Comparison of ENCODE assay signal across 9 mouse cellular contexts in the genomic region with DNA sequence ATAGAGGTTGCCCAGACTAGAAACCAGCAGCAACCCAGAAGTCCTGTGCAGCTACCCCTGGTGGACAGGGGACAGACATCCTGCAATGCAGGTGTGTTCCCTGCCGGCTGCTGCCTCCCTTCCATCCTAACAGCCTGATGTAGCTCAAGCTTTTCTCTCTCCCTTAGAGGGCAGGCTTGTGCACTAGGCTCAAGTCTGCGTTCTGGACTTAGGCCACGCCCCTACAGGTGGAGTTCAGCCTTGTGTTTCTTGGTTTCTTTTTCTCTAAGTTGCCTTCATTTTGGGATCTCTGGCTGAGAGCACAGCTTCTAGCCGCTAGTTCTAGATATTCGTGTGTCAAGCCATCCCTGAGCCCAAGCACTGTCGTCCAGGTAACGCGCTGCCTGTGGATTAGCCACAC. TPM values are rescaled to one million over a fixed set of nuclear protein-coding genes. Genes with fewer than 3 reads are reported as not detected.
DNase-seq lines count a peak whose midpoint lies in the region; ATAC-seq and TF ChIP-seq lines count a peak whose summit lies in the region.
"Had no signal": no experiment of that assay in that cellular context is flagged by ENCODE, and none has a peak within 500 bp of the region (broad histone marks: within the 10 kb centered on the region; RNA-seq: fewer than 3 reads in every experiment).

No protein-coding gene starts in this region.

- no peaks in the 10 kb centered on the region for H3K27me3 ChIP-seq in lung, postnatal 0 days (replicated peaks; ENCODE audit: insufficient read depth, low read length)
- no peaks in the 10 kb centered on the region for H3K27me3 ChIP-seq in forebrain, embryonic 11.5 days (ENCODE audit: control insufficient read depth, insufficient read depth, low read length)

- intact Hi-C loops in left cerebral cortex, postnatal 14 days (cut with DNase I): no loop called here

- no peak for TF ChIP-seq EP300 in lung, postnatal 0 days (IDR thresholded peaks at IDR 0.05)

- peak; percentile 70 for TF ChIP-seq CTCF in lung, postnatal 0 days (IDR thresholded peaks at IDR 0.05)

- no peaks in the 10 kb centered on the region; the same call in 1 of the 2 replicates for H3K4me1 ChIP-seq in lung, postnatal 0 days (ENCODE audit: insufficient read depth, low read depth, low read length)
- H3K4me1 ChIP-seq in forebrain, embryonic 11.5 days (replicated peaks; ENCODE audit: control insufficient read depth, insufficient read depth, low read length): peaks cover 5% of the 10 kb centered on the region; the same call in 1 of the 2 replicates

- H3K4me2 ChIP-seq in lung, postnatal 0 days (replicated peaks; ENCODE audit: low read depth, low read length): peak overlapping the region; percentile 27; the same call in 1 of the 2 replicates
- H3K4me2 ChIP-seq in forebrain, embryonic 11.5 days (ENCODE audit: low read depth, low read length, severe bottlenecking): no peak overlapping the region

- no peak overlapping the region for H3K9ac ChIP-seq in lung, postnatal 0 days (replicated peaks; ENCODE audit: low read depth)
- no peak overlapping the region for H3K9ac ChIP-seq in forebrain, embryonic 11.5 days (ENCODE audit: low read length)

- no peak overlapping the region for H3K27ac ChIP-seq in lung, postnatal 0 days (ENCODE audit: low read length)
- H3K27ac ChIP-seq in forebrain, embryonic 11.5 days (ENCODE audit: low read depth, low read length): no peak overlapping the region

- 48% methylated on average over 8 of the region's 8 CpGs for WGBS in lung, postnatal 0 days
- 65% methylated on average over 8 of the region's 8 CpGs for WGBS in forebrain, embryonic 11.5 days

- DNase-seq in A20 (ENCODE audit: low read depth, low spot score): peak; percentile 74
- peak; percentile 79 for DNase-seq in CD4-positive, CD25-positive, alpha-beta regulatory T cell, adult 2 months (ENCODE audit: low read depth, low spot score)
- peak; percentile 78 for DNase-seq in lung, postnatal 0 days (ENCODE audit: low spot score)
- DNase-seq in Muller cell, postnatal 12 days (ENCODE audit: inconsistent ontology term): no peak
- no peak for DNase-seq in left cerebral cortex, postnatal 14 days (ENCODE audit: low spot score in 2 of 2)
- no peak for DNase-seq in frontal cortex, postnatal 14 days (ENCODE audit: low spot score in 2 of 2)
- no peak for DNase-seq in forebrain, embryonic 11.5 days (ENCODE audit: low spot score)

- no peak overlapping the region for H3K4me3 ChIP-seq in lung, postnatal 0 days (ENCODE audit: low read depth, low read length)
- H3K4me3 ChIP-seq in forebrain, embryonic 11.5 days (ENCODE audit: low read depth, low read length): no peak overlapping the region
- H3K4me3 ChIP-seq: myocyte had no signal

- H3K9me3 ChIP-seq in lung, postnatal 0 days (ENCODE audit: low read length): no peaks in the 10 kb centered on the region
- no peaks in the 10 kb centered on the region for H3K9me3 ChIP-seq in forebrain, embryonic 11.5 days (ENCODE audit: control insufficient read depth, low read length)

- ATAC-seq in inflammation-experienced regulatory T-cells, adult 6 months: peak; percentile 79
- peak; percentile 90 for ATAC-seq in lung, postnatal 0 days
- no peak for ATAC-seq in forebrain, embryonic 11.5 days (replicated peaks; ENCODE audit: low FRiP score)

- H3K36me3 ChIP-seq in lung, postnatal 0 days (ENCODE audit: insufficient read depth, low read length): no peaks in the 10 kb centered on the region
- no peaks in the 10 kb centered on the region for H3K36me3 ChIP-seq in forebrain, embryonic 11.5 days (ENCODE audit: control insufficient read depth, insufficient read depth, low read length)

RNA-seq across cellular contexts. Expression of a gene that starts 31.9 kb away (rescaled TPM):
- 10 to 100 TPM; 10.8 to 19.2 (median 17.4) TPM for polyA plus RNA-seq in inflammation-experienced regulatory T-cells, adult 6 months (2017; shearing (Covaris generic))
- polyA plus RNA-seq in lung, postnatal 0 days (2015; fragmentation: Nextera tagmentation; extraction: Ambion mirVana): 8.9 and 9.8 TPM in 2 replicates
- 10 to 100 TPM; 56.5 to 57.5 TPM for total RNA-seq in left cerebral cortex, postnatal 14 days (2021)
- polyA plus RNA-seq in forebrain, embryonic 11.5 days (2014; fragmentation: Nextera tagmentation; extraction: Ambion mirVana): 18.5 and 18.8 TPM in 2 replicates

Comparison
In these comparisons a context has a peak if more than half of its experiments do, and no peak if none do; other contexts are left out.
1. DNase-seq: peak in A20 (single experiment), CD4-positive, CD25-positive, alpha-beta regulatory T cell, adult 2 months (single experiment) and lung, postnatal 0 days (single experiment); none in Muller cell, postnatal 12 days (single experiment), left cerebral cortex, postnatal 14 days (0 of 2), frontal cortex, postnatal 14 days (0 of 2) and forebrain, embryonic 11.5 days (single experiment).